Mouse (Mus musculus): ENCODE measurements around the gene Rab44. TPM values are rescaled to one million over a fixed set of nuclear protein-coding genes. Genes with fewer than 3 reads are reported as not detected.

Rab44 gene
- total RNA-seq, 2 experiments from 2014 or later: 0.17 TPM; not detected in 1

DNA sequence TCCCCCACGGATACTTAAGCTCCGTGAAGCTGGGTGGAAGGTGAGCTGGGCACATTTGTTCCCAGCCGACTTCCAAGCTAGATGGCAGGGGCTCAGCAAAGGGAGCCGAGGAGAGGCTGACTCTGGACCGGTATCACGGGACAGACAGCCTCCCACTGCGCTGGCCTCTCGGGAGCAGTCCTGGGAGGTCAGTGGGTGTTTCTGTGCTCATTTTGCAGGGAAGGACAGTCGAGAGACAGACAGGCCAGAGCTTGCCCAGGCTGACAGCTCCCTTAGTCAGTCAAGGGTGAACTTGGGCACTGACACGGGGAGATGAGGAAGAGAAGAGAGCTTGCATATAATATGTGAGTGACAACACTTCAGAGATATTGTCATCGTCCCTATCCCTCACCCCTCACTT lies 69.2 kb downstream of the Rab44 start:
- no peak for DNase-seq (ENCODE audit: low spot score in 2 of 2)
- TF ChIP-seq CTCF (conservative IDR thresholded peaks at IDR 0.05): no peak
- no peak overlapping the region for H3K4me3 ChIP-seq
- no peak overlapping the region for H3K27ac ChIP-seq

DNA sequence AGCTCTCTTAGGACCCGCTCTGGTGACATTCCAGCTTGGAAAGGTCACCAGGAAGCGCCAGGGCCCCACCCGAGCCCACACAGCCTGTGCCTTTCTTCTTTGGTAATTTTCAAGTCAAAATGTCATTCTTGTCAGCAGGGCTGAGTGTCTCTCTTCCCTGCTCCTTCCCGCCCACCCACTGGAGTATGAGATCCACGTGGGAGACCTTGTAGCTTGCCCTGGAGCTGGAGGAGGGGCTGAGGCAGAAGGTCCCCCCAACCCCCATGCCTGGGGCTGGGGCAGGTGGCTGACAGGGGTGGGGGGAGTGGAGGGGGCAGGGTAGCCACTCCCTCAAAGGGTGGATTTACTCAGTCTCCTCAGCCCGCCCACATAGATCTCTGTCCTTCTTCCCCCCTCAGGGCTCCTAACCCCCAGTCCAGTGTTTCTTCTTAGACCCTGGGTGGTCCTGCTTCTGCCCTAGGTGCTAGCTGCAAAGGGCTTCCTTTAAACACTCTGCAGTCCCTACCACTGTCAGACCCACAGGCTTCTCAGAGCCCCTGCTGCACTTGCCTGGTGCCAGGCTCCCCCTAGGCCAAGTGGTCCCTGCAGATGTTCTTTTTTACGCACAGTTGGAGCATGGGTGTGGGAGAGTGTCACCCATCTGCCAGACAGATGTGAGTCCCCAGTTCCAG lies 71.6 kb downstream of the Rab44 start:
- no peak for DNase-seq (ENCODE audit: low spot score in 2 of 2)
- Histone ChIP-seq H3K4me3 (no peak overlapping the region), H3K27ac (no peak overlapping the region)
- no peak for TF ChIP-seq CTCF (conservative IDR thresholded peaks at IDR 0.05)

DNA sequence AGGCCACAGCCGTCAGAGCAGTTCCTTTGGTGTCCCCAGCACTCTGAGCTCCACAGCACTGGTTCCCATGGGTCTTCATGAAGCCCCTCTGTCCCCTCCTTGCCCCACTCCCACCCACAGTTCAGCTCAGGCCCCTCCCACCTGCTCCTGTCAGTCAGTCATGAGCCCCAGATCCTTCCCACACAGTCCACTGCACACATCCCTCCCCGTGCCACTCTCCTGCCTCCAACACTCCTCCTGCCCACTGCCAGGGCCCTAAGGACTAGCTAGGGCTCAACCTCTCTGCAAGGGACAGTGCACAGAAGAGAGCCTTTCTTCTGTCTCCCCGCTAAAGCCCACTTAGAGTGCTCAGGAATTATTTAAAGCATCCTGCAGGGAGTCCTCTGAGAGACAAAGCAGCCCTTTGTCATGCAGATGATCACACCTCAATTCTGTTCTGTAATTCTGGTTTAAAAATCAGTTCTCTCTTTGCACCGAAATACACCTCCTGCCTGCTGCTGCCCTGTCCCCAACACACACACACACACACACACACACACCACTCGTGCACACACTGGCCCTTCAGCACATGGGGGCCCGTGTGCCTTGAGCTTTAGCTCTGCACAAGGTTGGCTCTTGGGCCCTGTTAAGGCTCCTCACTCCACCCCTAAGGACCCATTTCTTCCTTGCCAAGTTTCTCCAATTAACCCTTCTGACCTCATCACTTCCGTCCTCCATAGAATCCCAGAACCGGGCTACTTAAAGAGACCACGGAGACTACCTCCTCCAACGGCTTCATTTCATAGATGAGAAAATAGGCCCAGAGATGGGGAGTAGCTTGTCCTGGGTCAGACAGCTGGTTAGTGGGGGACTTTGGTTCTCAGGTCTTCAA lies 73.3 kb downstream of the Rab44 start:
- Histone ChIP-seq H3K4me3 (no peak overlapping the region), H3K27ac (no peak overlapping the region)
- no peak for TF ChIP-seq CTCF (conservative IDR thresholded peaks at IDR 0.05)
- DNase-seq (ENCODE audit: low spot score in 2 of 2): no peak

DNA sequence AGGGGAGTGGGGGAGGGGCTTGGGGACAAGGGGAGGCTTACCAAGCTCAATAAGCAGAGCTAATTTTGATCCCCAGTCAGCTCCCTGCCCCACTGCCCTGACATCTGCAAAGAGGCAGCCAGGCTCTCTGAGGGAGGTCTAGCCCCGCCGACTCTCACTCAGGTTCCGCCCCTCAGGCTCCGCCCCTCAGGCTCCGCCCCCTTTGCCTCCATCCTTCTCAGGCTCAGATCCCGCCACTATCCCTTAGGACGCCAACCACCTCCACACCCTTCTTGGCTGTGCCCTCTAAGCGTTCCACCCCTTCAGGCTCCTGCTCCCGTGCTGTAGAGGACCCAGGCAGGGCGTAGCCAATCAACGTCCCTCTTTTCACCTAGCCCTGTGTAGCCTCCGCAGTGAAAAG lies 75.0 kb downstream of the Rab44 start:
- no peak for DNase-seq (ENCODE audit: low spot score in 2 of 2)
- Histone ChIP-seq H3K4me3 (no peak overlapping the region), H3K27ac (no peak overlapping the region)
- no peak for TF ChIP-seq CTCF (conservative IDR thresholded peaks at IDR 0.05)

DNA sequence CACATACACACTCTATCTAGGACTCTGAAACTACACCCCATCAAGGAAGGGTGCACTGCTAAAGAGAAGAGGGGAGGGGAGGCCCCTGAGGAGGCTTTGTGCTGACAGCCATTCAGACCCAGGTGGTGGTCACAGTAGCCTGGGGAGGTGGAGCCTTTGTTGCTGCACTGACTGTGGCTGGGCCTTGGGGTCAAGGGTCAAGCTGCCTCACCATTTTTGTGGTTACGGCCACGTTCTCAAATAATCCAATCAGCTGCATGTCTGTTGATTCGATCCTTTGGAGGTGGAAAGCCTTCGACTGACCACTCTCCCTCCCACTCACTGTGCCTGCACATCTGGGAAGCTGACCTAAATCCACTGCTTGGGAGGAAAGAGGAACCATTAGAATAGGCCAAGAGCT lies 81.6 kb downstream of the Rab44 start:
- no peak for DNase-seq (ENCODE audit: low spot score in 2 of 2)
- Histone ChIP-seq H3K27ac (no peak overlapping the region), H3K4me3 (no peak overlapping the region)
- TF ChIP-seq CTCF (conservative IDR thresholded peaks at IDR 0.05): no peak

Other genes with a start within 250 kb of the Rab44 start
- gene 4930539E08Rik, start 198.8 kb upstream of the Rab44 start, total RNA-seq (2021): 1 to 10 TPM; 4.0 to 4.1 TPM
- gene Pxt1, start 170.3 kb upstream of the Rab44 start, total RNA-seq (2021): not detected
- 10 to 100 TPM; 58.7 to 64.4 TPM for gene Kctd20, start 162.2 kb upstream of the Rab44 start, total RNA-seq (2021)
- 10 to 100 TPM; 50.4 to 65.6 TPM for gene Stk38, start 106.2 kb upstream of the Rab44 start, total RNA-seq (2021)
- 100 to 1,000 TPM; 125 to 130 TPM for gene Srsf3, start 81.5 kb upstream of the Rab44 start, total RNA-seq (2021)
- 10 to 100 TPM in 1 of 2 experiments, 1 to 10 TPM in 1; 8.2 to 14.5 TPM for gene Cdkn1a, start 23.2 kb upstream of the Rab44 start, total RNA-seq (2021)
- 10 to 100 TPM; 34.0 to 36.3 TPM for gene Cpne5, start 124.0 kb downstream of the Rab44 start, total RNA-seq (2021)
- gene Ppil1, start 150.0 kb downstream of the Rab44 start, total RNA-seq (2021): 10 to 100 TPM; 14.8 to 16.2 TPM
- gene BC004004, start 154.6 kb downstream of the Rab44 start, total RNA-seq (2021): 10 to 100 TPM; 78.9 to 81.5 TPM
- 1 to 10 TPM in 1 of 2 experiments, under 1 TPM in 1; 0.74 to 1.1 TPM for gene Pi16, start 203.5 kb downstream of the Rab44 start, total RNA-seq (2021)
- 100 to 1,000 TPM; 587 to 618 TPM for gene Mtch1, start 233.8 kb downstream of the Rab44 start, total RNA-seq (2021)
- 1 to 10 TPM; 3.8 to 4.4 TPM for gene Fgd2, start 246.8 kb downstream of the Rab44 start, total RNA-seq (2021)

Measured in layer of hippocampus, adult 2 months (tissue).